Mouse (Mus musculus) liver, postnatal 0 days (tissue): ENCODE data around the gene Iba57.

ENCODE experiments used
- CTCF ChIP-seq: sonication (generic); IDR thresholded peaks from 2 replicates; pipeline ENCODE4 v1.5.1; 2016; ENCODE audit warnings: antibody characterized with exemption, low read depth
- EP300 ChIP-seq: IDR thresholded peaks from 2 replicates; pipeline ENCODE4 v1.6.1; 2016; ENCODE audit warnings: antibody characterized with exemption, low read depth, mild to moderate bottlenecking

- peak; percentile 56 for TF ChIP-seq CTCF
- TF ChIP-seq EP300: peak; percentile 61; the same call in 1 of the 2 replicates
These were observed at the start of gene Iba57 for GRCm38 (mm10) chr11:59163255-59164236.
